Mouse (Mus musculus) neural tube, embryonic 14.5 days (tissue): Measurements from ENCODE around the gene Susd3. TPM values are rescaled to one million over a fixed set of nuclear protein-coding genes. Genes with fewer than 3 reads are reported as not detected.

Experiments used
- ATAC-seq: fragments of 200-750 bp; cut with Nextera tagmentation; 2 replicates; pipeline ENCODE4 v1.8.0; 2017; ENCODE audit warnings: low read depth, mild to moderate bottlenecking, moderate TSS enrichment, moderate library complexity
- H3K27ac ChIP-seq: fragments of 300-500 bp; sonication (generic); 2 replicates; pipeline ENCODE4 v1.5.1; 2014; ENCODE audit warnings: low read depth, mild to moderate bottlenecking, control low read depth, low read length, moderate library complexity, mixed read lengths
- H3K27me3 ChIP-seq: fragments of 300-500 bp; sonication (generic); 2 replicates; pipeline ENCODE4 v1.6.1; 2014; ENCODE audit warnings: low read length; ENCODE audit not compliant: control insufficient read depth, insufficient read depth
- H3K36me3 ChIP-seq: fragments of 300-500 bp; sonication (generic); 2 replicates; pipeline ENCODE4 v1.6.1; 2014; ENCODE audit warnings: low read length, mixed read lengths; ENCODE audit not compliant: control insufficient read depth, insufficient read depth
- H3K4me1 ChIP-seq: fragments of 300-500 bp; sonication (generic); 2 replicates; pipeline ENCODE4 v1.6.1; 2014; ENCODE audit warnings: low read length; ENCODE audit not compliant: control insufficient read depth, insufficient read depth
- H3K4me2 ChIP-seq: fragments of 300-500 bp; sonication (generic); 2 replicates; pipeline ENCODE4 v1.6.1; 2014; ENCODE audit warnings: mild to moderate bottlenecking, low read depth, low read length, control low read depth
- H3K4me3 ChIP-seq: fragments of 300-500 bp; sonication (generic); 2 replicates; pipeline ENCODE4 v1.5.1; 2014; ENCODE audit warnings: low read depth, low read length, control low read depth, mixed read lengths
- H3K9ac ChIP-seq: fragments of 300-500 bp; sonication (generic); replicated peaks from 2 replicates; pipeline ENCODE4 v1.6.1; 2014; ENCODE audit warnings: low read depth, mild to moderate bottlenecking, control low read depth, low read length, mixed read lengths
- H3K9me3 ChIP-seq: fragments of 300-500 bp; sonication (generic); 2 replicates; pipeline ENCODE4 v1.6.1; 2016; ENCODE audit warnings: low read length; ENCODE audit not compliant: control insufficient read depth
- WGBS: fragments of 180-500 bp; shearing (Covaris S2); extraction: QIAGEN DNeasy Blood & Tissue Kit; methylation state at CpG from one replicate; pipeline ENCODE4 v1.1.7; 2014; 5-methylcytosine and 5-hydroxymethylcytosine counted together
- polyA plus RNA-seq: library from polyadenylated mRNA; unstranded; fragments of >200 nt; fragmentation: Nextera tagmentation; extraction: Ambion mirVana; gene quantifications from 2 replicates; pipeline ENCODE4 v1.2.1, GENCODE M21; 2014

Susd3 gene
- polyA plus RNA-seq, 1 experiment from 2014 or later, result 0.56 TPM

- no peak for ATAC-seq
- no peak overlapping the region for H3K4me3 ChIP-seq
- peaks cover 4% of the 10 kb centered on the region; the same call in 1 of the 2 replicates for H3K4me1 ChIP-seq
- H3K36me3 ChIP-seq, result no peaks in the 10 kb centered on the region
- no peaks in the 10 kb centered on the region for H3K9me3 ChIP-seq
- H3K27ac ChIP-seq, result no peak overlapping the region
- no peak overlapping the region for H3K9ac ChIP-seq
- WGBS, result 95% methylated on average over 4 of the region's 4 CpGs
- H3K4me2 ChIP-seq, result no peak overlapping the region
- no peaks in the 10 kb centered on the region for H3K27me3 ChIP-seq
Measured at GRCm38 (mm10) chr13:49219367-49219766, 29.1 kb downstream of the Susd3 start.

DNA sequence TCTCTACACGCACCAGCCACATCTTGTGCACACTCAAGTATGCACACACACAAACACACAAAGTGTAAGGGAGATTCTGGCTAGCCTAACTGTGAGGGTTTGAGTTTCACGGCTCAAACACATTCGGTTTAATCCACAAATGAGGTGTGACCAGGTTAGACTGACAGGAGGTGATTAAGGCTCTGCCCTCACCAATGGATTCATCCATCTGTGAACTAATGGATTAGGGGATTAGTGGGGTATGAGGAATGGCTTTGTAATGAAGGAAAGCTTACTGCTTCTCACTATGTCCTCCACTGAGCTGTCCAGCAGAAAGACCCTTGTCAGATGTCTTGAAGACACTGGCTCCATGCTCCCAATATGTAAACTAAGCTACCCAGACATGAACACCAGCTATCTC is 29.9 kb downstream of the Susd3 start:
- Histone ChIP-seq H3K27ac (no peak overlapping the region), H3K4me2 (no peak overlapping the region), H3K4me3 (no peak overlapping the region), H3K36me3 (no peaks in the 10 kb centered on the region), H3K27me3 (no peaks in the 10 kb centered on the region), H3K4me1 (peaks cover 10% of the 10 kb centered on the region; the same call in 1 of the 2 replicates), H3K9me3 (no peaks in the 10 kb centered on the region), H3K9ac (no peak overlapping the region)
- 44% methylated on average over 3 of the region's 3 CpGs for WGBS
- ATAC-seq, result no peak

- Histone ChIP-seq H3K36me3 (no peaks in the 10 kb centered on the region), H3K27ac (no peak overlapping the region), H3K9ac (no peak overlapping the region), H3K4me3 (no peak overlapping the region), H3K4me2 (no peak overlapping the region; the same call in 1 of the 2 replicates), H3K9me3 (no peaks in the 10 kb centered on the region), H3K4me1 (peaks cover 12% of the 10 kb centered on the region; the same call in 1 of the 2 replicates), H3K27me3 (no peaks in the 10 kb centered on the region)
- ATAC-seq, result no peak
- 65% methylated on average over 9 of the region's 9 CpGs for WGBS
Measured at GRCm38 (mm10) chr13:49216808-49217561, 31.5 kb downstream of the Susd3 start.

DNA sequence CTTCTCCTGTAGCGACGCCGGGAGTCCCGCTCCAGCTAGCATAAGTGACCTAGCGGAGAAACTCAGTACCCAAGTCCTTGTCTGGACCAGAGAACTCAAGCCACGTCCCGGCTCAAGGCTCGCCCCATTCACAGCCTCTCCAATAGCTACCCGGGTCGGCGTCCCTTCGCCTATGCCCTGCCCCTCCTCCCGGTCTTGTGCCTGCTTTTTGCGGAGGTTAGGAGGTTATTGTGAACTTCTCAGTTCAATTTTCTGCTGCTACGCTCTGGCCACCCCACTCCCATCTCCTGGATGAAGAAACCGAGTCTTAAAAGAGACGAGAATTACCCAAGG is 32.3 kb downstream of the Susd3 start:
- H3K4me1 ChIP-seq, result peaks cover 20% of the 10 kb centered on the region; the same call in 1 of the 2 replicates
- no peaks in the 10 kb centered on the region for H3K9me3 ChIP-seq
- H3K4me3 ChIP-seq, result peak overlapping the region; percentile 69
- H3K27me3 ChIP-seq, result no peaks in the 10 kb centered on the region
- H3K4me2 ChIP-seq, result peak overlapping the region; percentile 73
- H3K36me3 ChIP-seq, result no peaks in the 10 kb centered on the region
- WGBS, result 3% methylated on average over 17 of the region's 17 CpGs
- 0 out of 2 replicates have a peak overlapping the region, but pooled peaks have one; percentile 73 for H3K9ac ChIP-seq
- ATAC-seq, result no peak; the same call in 1 of the 2 replicates
- no peak overlapping the region for H3K27ac ChIP-seq

DNA sequence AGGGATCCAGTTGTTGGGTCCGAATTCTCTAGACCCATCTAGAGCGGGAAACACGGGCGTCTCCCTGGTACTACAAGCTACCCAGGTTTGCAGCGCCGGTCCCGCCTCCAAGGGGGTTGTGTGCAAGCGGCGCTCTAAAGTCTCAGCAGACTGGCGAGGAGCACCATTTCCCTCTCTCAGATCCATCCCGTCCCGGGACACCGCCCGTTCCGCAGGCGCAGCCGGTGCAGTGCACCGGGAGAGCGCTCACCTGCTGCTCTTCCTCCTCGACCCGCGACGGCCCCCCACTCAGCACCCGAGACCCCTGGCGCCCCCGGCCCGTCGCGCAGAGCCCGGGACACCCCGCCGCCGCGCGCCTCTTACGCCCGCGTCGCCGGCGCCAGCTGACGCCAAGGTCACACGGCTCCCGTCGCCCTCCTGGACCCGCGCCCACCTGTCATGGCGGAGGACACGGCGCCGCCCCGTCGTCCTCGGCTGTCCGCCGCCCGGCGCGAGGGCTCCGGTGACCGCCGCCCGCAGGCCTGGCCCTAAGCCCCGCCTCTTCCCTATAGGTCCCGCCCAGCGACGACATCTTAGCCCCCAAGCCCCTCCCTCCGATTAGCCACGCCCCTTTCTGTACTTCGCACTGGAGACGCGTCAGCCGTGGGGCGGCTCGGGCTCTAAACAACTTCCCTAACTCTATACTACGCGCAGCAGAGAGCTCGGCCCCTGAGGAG is 32.8 kb downstream of the Susd3 start, which contains the start of gene Card19:
TSS of gene Card19 (minus strand) at position 534 of the 716 bp plus-strand sequence.
- WGBS, result 1% methylated on average over 73 of the region's 78 CpGs
- H3K9me3 ChIP-seq, result no peaks in the 10 kb centered on the region
- H3K4me1 ChIP-seq, result peaks cover 20% of the 10 kb centered on the region; the same call in 1 of the 2 replicates
- H3K27me3 ChIP-seq, result no peaks in the 10 kb centered on the region
- H3K4me3 ChIP-seq, result peak within 1 kb of the TSS; percentile 69
- peak within 1 kb of the TSS; percentile 73 for H3K4me2 ChIP-seq
- no peak within 1 kb of the TSS for H3K27ac ChIP-seq
- peak within 1 kb of the TSS; percentile 73 for H3K9ac ChIP-seq
- no peaks in the 10 kb centered on the region for H3K36me3 ChIP-seq
- peak; percentile 87 for ATAC-seq

- H3K9ac ChIP-seq, result peak overlapping the region; percentile 73
- H3K27ac ChIP-seq, result no peak overlapping the region
- 9% methylated on average over 5 of the region's 5 CpGs for WGBS
Measured at GRCm38 (mm10) chr13:49215128-49215503, 33.4 kb downstream of the Susd3 start.

GRCm38 (mm10) chr13:49214454-49214853 is 34.1 kb downstream of the Susd3 start:
- Histone ChIP-seq H3K4me1 (peaks cover 20% of the 10 kb centered on the region; the same call in 1 of the 2 replicates), H3K27ac (no peak overlapping the region), H3K4me3 (no peak overlapping the region), H3K9ac (no peak overlapping the region), H3K9me3 (no peaks in the 10 kb centered on the region), H3K27me3 (no peaks in the 10 kb centered on the region), H3K36me3 (no peaks in the 10 kb centered on the region), H3K4me2 (peak overlapping the region; percentile 73)
- WGBS, result 56% methylated on average over 3 of the region's 3 CpGs
- no peak for ATAC-seq

More at GRCm38 (mm10) chr13:49215128-49215503, 33.4 kb downstream of the Susd3 start:
- H3K36me3 ChIP-seq, result no peaks in the 10 kb centered on the region
- peak overlapping the region; percentile 69 for H3K4me3 ChIP-seq
- peaks cover 20% of the 10 kb centered on the region; the same call in 1 of the 2 replicates for H3K4me1 ChIP-seq
- no peaks in the 10 kb centered on the region for H3K27me3 ChIP-seq
- ATAC-seq, result no peak
- H3K4me2 ChIP-seq, result peak overlapping the region; percentile 73
- no peaks in the 10 kb centered on the region for H3K9me3 ChIP-seq

DNA sequence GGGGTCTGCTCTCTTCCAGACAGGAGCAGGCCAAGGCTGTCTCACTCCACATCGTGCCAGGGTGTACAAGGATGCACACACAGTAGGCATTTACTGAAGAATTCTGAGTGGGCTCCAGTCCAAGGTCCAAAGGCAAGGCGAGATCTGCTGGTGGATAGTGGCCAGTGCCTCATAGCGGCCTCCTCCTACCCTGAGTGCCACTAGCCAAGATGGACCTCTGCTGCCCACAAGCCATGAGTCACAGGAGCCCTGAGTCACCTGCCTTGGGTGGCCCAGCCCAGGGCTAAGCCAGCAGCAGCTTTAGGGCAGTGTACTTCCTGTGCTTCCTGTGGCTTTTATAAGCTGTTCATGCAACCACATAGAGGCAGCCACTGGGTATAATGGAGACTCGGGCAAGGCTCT is 35.0 kb downstream of the Susd3 start:
- WGBS, result 70% methylated on average over 4 of the region's 4 CpGs
- Histone ChIP-seq H3K36me3 (no peaks in the 10 kb centered on the region), H3K27ac (peak overlapping the region; percentile 52; the same call in 1 of the 2 replicates), H3K9ac (no peak overlapping the region), H3K4me3 (no peak overlapping the region), H3K27me3 (no peaks in the 10 kb centered on the region), H3K9me3 (no peaks in the 10 kb centered on the region), H3K4me2 (no peak overlapping the region), H3K4me1 (peaks cover 20% of the 10 kb centered on the region; the same call in 1 of the 2 replicates)
- no peak for ATAC-seq
